Mouse (Mus musculus) brown adipose tissue, adult 24 weeks (tissue): ENCODE results near the gene Chil4. TPM values are rescaled to one million over a fixed set of nuclear protein-coding genes. Genes with fewer than 3 reads are reported as not detected.
"Not testable (repeated sequence)": the region's sequence is repeated elsewhere in the genome, so short reads cannot be mapped to it uniquely, and the experiment has no call there.

ENCODE experiments used
- H3K27ac ChIP-seq: fragments of 200-500 bp; replicated peaks from 2 replicates; pipeline ENCODE4 v1.5.1; 2012; ENCODE audit warnings: low read depth, mild to moderate bottlenecking, low read length
- H3K4me1 ChIP-seq: fragments of 200-500 bp; 2 replicates; pipeline ENCODE4 v1.6.1; 2012; ENCODE audit warnings: low read length, mixed read lengths; ENCODE audit not compliant: control insufficient read depth, insufficient read depth, insufficient read length
- H3K4me3 ChIP-seq: fragments of 200-500 bp; 2 replicates; pipeline ENCODE4 v1.5.1; 2012; ENCODE audit warnings: low read depth, mild to moderate bottlenecking, low read length, moderate library complexity; ENCODE audit not compliant: insufficient read depth
- polyA plus RNA-seq: library from polyadenylated mRNA; stranded (reverse); fragments of >200 nt; gene quantifications from 2 replicates; pipeline ENCODE4 v1.2.4, GENCODE M21; 2012; ENCODE audit not compliant: missing spikeins, insufficient read depth, insufficient read length

The Chil4 gene
- polyA plus RNA-seq, 1 experiment = not detected

DNA sequence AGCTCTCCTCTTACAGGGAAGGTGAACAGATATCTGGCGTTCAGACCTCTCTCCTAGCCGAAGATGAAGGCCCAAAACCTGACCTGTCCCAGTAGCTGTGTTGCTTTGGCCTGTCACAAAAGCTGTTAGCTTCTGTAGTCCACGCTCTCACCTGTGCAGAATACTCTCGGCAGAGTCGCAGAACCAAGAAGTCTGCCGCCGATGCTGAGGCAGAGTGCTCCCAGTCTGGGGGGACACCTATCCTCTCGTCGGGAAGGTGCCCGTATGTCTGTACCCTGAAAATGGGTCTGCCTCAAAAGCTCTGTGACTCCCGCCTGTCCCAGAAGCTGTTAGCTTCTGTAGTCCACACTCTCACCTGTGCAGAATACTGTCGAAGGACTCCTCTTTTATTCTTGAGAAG is 23.8 kb downstream of the Chil4 start:
- Histone ChIP-seq H3K4me3 (no peak overlapping the region), H3K27ac (no peak overlapping the region)

GRCm38 (mm10) chr3:106187991-106188390 is 31.3 kb downstream of the Chil4 start:
- no peak overlapping the region for H3K27ac ChIP-seq
- no peaks in the 10 kb centered on the region for H3K4me1 ChIP-seq
- H3K4me3 ChIP-seq = no peak overlapping the region

More for the DNA sequence above, 23.8 kb downstream of the Chil4 start:
- H3K4me1 ChIP-seq = no peaks in the 10 kb centered on the region

DNA sequence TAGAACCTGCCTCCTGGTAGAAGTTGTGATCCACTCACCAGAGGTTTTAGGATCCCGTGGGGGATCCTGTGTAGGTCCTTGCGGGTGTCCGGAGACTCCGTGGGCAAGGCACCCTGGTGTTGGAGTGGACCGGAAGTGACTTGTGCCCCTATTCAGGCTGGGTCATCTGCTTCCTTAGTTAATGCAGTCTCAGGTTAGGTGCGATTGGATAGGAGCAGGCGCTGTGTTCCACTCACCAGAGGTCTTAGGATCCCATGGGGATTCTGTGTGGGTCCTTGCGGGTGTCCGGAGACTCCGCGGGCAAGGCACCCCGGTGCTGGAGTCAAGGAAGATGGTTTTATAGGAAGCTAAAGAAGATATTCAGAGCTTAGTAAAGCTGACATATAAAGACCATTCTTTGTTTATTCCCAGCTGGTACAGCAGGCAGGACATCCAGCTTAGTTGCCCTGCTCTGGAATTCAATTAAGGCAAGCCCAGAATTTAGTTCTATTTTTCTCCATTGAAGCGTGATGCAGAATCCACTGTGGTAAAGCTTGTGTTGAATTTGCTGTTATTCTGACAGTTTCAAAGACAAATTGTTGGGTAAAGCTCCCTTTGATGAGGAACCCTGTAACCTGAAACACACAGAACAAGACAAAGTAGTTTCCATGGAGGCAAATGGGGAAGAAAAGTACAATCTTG is 41.7 kb downstream of the Chil4 start:
- Histone ChIP-seq H3K4me1 (no peaks in the 10 kb centered on the region), H3K27ac (no peak overlapping the region), H3K4me3 (no peak overlapping the region)

DNA sequence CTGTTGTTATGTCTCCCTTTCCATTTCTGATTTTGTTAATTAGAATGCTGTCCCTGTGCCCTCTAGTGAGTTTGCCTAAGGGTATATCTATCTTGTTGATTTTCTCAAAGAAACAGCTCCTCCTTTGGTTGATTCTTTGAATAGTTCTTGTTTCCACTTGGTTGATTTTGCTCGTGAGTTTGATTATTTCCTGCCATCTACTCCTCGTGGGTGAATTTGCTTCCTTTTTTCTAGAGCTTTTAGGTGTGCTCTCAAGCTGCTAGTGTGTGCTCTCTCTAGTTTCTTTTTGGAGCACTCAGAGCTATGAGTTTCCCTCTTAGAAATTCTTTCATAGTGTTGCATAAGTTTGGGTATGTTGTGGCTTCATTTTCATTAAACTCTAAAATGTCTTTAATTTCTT is 44.3 kb downstream of the Chil4 start:
- H3K4me1 ChIP-seq, H3K4me3 ChIP-seq, H3K27ac ChIP-seq: not testable (repeated sequence)

DNA sequence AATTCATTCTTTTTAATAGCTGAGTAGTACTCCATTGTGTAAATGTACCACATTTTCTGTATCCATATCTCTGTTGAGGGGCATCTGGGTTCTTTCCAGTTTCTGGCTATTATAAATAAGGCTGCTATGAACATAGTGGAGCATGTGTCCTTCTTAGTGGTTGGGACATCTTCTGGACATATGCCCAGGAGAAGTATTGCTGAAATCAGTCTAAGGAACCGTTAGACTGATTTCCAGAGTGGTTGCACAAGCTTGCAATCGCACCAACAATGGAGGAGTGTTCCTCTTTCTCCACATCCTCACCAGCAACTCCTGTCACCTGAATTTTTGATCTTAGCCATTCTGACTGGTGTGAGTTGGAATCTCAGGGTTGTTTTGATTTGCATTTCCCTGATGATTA is 46.8 kb downstream of the Chil4 start:
- not testable (repeated sequence) for H3K4me3 ChIP-seq, H3K4me1 ChIP-seq, H3K27ac ChIP-seq

- Histone ChIP-seq H3K27ac (peak overlapping the region; percentile 46), H3K4me3 (no peak overlapping the region), H3K4me1 (no peaks in the 10 kb centered on the region)
Observed at GRCm38 (mm10) chr3:106171135-106171731, 48.1 kb downstream of the Chil4 start.

DNA sequence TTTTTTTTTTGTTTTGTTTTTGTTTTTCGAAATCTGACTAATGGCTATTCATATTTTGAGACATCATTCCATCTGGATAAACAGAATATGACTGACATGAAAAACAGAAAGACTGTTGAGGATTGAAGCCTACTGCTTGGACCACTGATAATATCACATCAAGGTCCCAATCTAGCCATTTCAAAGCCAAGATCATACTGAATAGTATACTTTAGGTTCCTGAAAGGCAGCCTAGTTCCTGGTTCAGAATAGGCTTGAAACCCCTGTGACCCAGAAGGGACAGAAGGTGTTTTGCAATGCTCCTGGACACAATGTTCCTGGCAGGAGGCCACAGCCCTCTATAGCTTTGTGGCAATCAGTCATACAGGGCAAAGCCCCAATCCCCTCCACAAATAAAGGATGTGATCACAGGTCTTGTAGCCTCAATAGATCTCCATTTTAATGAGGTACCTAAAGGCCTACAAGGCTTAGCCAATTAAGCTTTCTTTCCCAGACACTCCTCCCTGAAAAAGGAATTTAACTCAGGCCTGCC is 48.7 kb downstream of the Chil4 start:
- no peaks in the 10 kb centered on the region for H3K4me1 ChIP-seq
- peak overlapping the region; percentile 46 for H3K27ac ChIP-seq
- no peak overlapping the region for H3K4me3 ChIP-seq

GRCm38 (mm10) chr3:106167464-106167863 is 51.8 kb downstream of the Chil4 start, which contains the start of gene Chil3:
Gene Chil3 (minus strand): TSS chr3:106167564.
- H3K27ac ChIP-seq = no peak within 1 kb of the TSS
- no peak within 1 kb of the TSS for H3K4me3 ChIP-seq
- no peaks in the 10 kb centered on the region for H3K4me1 ChIP-seq

- Histone ChIP-seq H3K27ac (no peak overlapping the region), H3K4me3 (no peak overlapping the region), H3K4me1 (no peaks in the 10 kb centered on the region)
Observed at GRCm38 (mm10) chr3:106154413-106154812, 64.9 kb downstream of the Chil4 start.

Other genes starting within 250 kb of the Chil4 start
- 0.67 TPM in 1 of 2 replicates, not detected in the other for gene Ovgp1, start 245.8 kb downstream of the Chil4 start, polyA plus RNA-seq
- gene Pifo, start 204.9 kb downstream of the Chil4 start, polyA plus RNA-seq = not detected in 2 replicates
- not detected in 2 replicates for gene Chil5, start 186.7 kb downstream of the Chil4 start, polyA plus RNA-seq
- not detected in 2 replicates for gene Chia1, start 106.3 kb downstream of the Chil4 start, polyA plus RNA-seq
- not detected in 2 replicates for gene Chil3, start 51.9 kb downstream of the Chil4 start, polyA plus RNA-seq
- not detected in 2 replicates for gene Chil6, start 186.7 kb upstream of the Chil4 start, polyA plus RNA-seq